Mouse (Mus musculus) ES-E14 (cell line): ENCODE measurements around the gene Pbx2. TPM values are rescaled to one million over a fixed set of nuclear protein-coding genes. Genes with fewer than 3 reads are reported as not detected.
A peak's percentile ranks its signal among the peaks of the same experiment; 100 is the strongest.

Source experiments
- DNase-seq: peaks from one replicate; pipeline ENCODE4 v3.0.0-alpha.2; 2013; ENCODE audit warnings: low read depth, low spot score
- H3K27ac ChIP-seq: 2 replicates; pipeline ENCODE4 v1.5.1; 2012; ENCODE audit warnings: low read depth, mild to moderate bottlenecking, low read length, moderate library complexity, mixed read lengths; ENCODE audit not compliant: poor library complexity, insufficient read depth, severe bottlenecking
- H3K36me3 ChIP-seq: 2 replicates; pipeline ENCODE4 v1.6.1; 2012; ENCODE audit warnings: mild to moderate bottlenecking, low read length, moderate library complexity, mixed read lengths; ENCODE audit not compliant: control insufficient read depth, poor library complexity, insufficient read depth, severe bottlenecking
- H3K4me1 ChIP-seq, 2 experiments: fragments of 150-350 bp in 1 of 2; sonication (generic) in 1 of 2; 2 replicates each; pipeline ENCODE4 v1.6.1; 2012; ENCODE audit warnings: low read length in 2 of 2, mild to moderate bottlenecking in 1 of 2, mixed read lengths in 1 of 2; ENCODE audit not compliant: control insufficient read depth in 2 of 2, insufficient read depth in 2 of 2, poor library complexity in 1 of 2
- H3K4me3 ChIP-seq, 2 experiments: fragments of 150-350 bp in 1 of 2; sonication (generic) in 1 of 2; 2 replicates each; pipeline ENCODE4 v1.5.1; 2012; ENCODE audit warnings: low read length in 2 of 2, low read depth in 1 of 2, mild to moderate bottlenecking in 1 of 2, mixed read lengths in 1 of 2; ENCODE audit not compliant: insufficient read depth in 1 of 2, poor library complexity in 1 of 2, severe bottlenecking in 1 of 2
- H3K9ac ChIP-seq: 2 replicates; pipeline ENCODE4 v1.6.1; 2012; ENCODE audit warnings: low read depth, mild to moderate bottlenecking, low read length, mixed read lengths; ENCODE audit not compliant: poor library complexity, insufficient read depth, severe bottlenecking
- H3K9me3 ChIP-seq: fragments of 150-350 bp; sonication (generic); 2 replicates; pipeline ENCODE4 v1.6.1; 2012; ENCODE audit warnings: low read depth, mild to moderate bottlenecking, low read length; ENCODE audit not compliant: control insufficient read depth, insufficient read depth
- CHD2 ChIP-seq: IDR thresholded peaks from 2 replicates; pipeline ENCODE4 v1.6.1; 2014; ENCODE audit warnings: mild to moderate bottlenecking, low read depth, low read length, inconsistent platforms
- HCFC1 ChIP-seq: IDR thresholded peaks from 2 replicates; pipeline ENCODE4 v1.6.1; 2012; ENCODE audit warnings: low read length, inconsistent platforms, borderline replicate concordance; ENCODE audit not compliant: insufficient read depth
- MAFK ChIP-seq: IDR thresholded peaks from 2 replicates; pipeline ENCODE4 v1.6.1; 2014; ENCODE audit warnings: mild to moderate bottlenecking, low read depth, low read length, inconsistent platforms; ENCODE audit not compliant: insufficient read depth
- ZC3H11A ChIP-seq: IDR thresholded peaks from 2 replicates; pipeline ENCODE4 v1.6.1; 2012; ENCODE audit warnings: low read depth, mild to moderate bottlenecking, inconsistent platforms, low read length, borderline replicate concordance
- ZNF384 ChIP-seq: IDR thresholded peaks from 2 replicates; pipeline ENCODE4 v1.6.1; 2012; ENCODE audit warnings: low read depth, low read length, inconsistent platforms
- in situ Hi-C, 2 experiments: fragments of 600-800 bp; cut with MboI; formaldehyde crosslinking; loops; one replicate each; pipeline ENCODE4 v1.15.1; 2025; ENCODE audit warnings: low sequenced_read_pairs in 2 of 2, inconsistent platforms in 1 of 2; ENCODE audit not compliant: unreplicated experiment in 2 of 2
- total RNA-seq: library from RNA; depleted of rRNA; stranded (reverse); fragments of 300-350 nt; gene quantifications from 2 replicates; pipeline ENCODE4 v1.2.3, GENCODE M21; 2012

The Pbx2 gene
- total RNA-seq, 1 experiment: 47.2 TPM

DNA sequence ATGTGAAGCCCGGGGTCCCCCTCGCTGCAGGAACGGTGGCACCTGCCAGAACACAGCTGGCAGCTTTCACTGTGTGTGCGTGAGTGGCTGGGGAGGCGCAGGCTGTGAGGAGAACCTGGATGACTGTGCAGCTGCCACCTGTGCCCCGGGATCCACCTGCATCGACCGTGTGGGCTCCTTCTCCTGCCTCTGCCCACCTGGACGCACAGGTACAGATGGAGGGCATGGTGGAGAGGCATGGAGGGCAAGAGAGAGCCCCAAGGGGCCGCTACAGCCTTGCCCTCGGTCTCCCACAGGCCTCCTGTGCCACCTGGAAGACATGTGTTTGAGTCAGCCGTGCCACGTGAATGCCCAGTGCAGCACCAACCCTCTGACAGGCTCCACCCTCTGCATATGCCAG, 22.6 kb upstream of the Pbx2 start:
- no peak overlapping the region for H3K9ac ChIP-seq
- H3K9me3 ChIP-seq: no peaks in the 10 kb centered on the region
- in situ Hi-C loops: no loop called here
- peaks cover 5 to 17% of the 10 kb centered on the region in 2 experiments; a peak in 3 of 4 replicates for H3K4me1 ChIP-seq
- no peak for DNase-seq
- TF ChIP-seq ZC3H11A (no peak), HCFC1 (no peak), ZNF384 (no peak), CHD2 (no peak), MAFK (no peak)
- H3K27ac ChIP-seq: no peak overlapping the region
- H3K36me3 ChIP-seq: peaks cover 2% of the 10 kb centered on the region; the same call in 1 of the 2 replicates
- no peak overlapping the region for H3K4me3 ChIP-seq

DNA sequence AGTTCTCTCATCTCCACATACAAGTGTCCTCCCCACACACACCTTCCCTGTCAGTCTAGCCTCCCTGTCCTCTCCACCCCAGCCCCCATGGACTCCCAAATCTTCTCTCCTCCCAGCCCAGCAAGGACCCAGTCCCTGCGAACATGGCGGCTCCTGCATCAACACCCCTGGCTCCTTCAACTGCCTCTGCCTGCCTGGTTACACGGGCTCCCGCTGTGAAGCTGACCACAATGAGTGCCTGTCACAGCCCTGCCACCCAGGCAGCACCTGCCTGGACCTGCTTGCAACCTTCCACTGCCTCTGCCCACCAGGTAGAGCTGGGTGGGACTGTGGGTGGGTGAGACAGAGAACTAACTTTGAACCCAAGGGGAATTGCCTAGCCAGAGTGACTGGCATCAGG, 21.1 kb upstream of the Pbx2 start:
- no peak overlapping the region for H3K27ac ChIP-seq
- no peaks in the 10 kb centered on the region for H3K9me3 ChIP-seq
- no peak for DNase-seq
- H3K9ac ChIP-seq: no peak overlapping the region; the same call in 1 of the 2 replicates
- H3K36me3 ChIP-seq: peaks cover 2% of the 10 kb centered on the region; the same call in 1 of the 2 replicates
- in situ Hi-C loops: no loop called here
- peaks cover 2 to 11% of the 10 kb centered on the region in 2 experiments; a peak in 1 of 4 replicates for H3K4me1 ChIP-seq
- no peak overlapping the region for H3K4me3 ChIP-seq
- TF ChIP-seq ZC3H11A (no peak), CHD2 (no peak), ZNF384 (no peak), MAFK (no peak), HCFC1 (no peak)

- Histone ChIP-seq H3K36me3 (no peaks in the 10 kb centered on the region; the same call in 1 of the 2 replicates), H3K9ac (peak overlapping the region; percentile 29; the same call in 1 of the 2 replicates), H3K4me1 (peaks cover 1 to 13% of the 10 kb centered on the region in 2 experiments; a peak in 2 of 4 replicates), H3K9me3 (no peaks in the 10 kb centered on the region), H3K4me3 (peak overlapping the region; percentile 25 to 27; a peak in 2 of 4 replicates), H3K27ac (no peak overlapping the region)
- TF ChIP-seq HCFC1 (no peak), ZC3H11A (0 out of 2 replicates have a peak, but pooled peaks have one; percentile 31)
- no peak for DNase-seq
- in situ Hi-C loops: no loop called here
These were observed 19.2 kb upstream of the Pbx2 start for GRCm38 (mm10) chr17:34571875-34572274.

- no peaks in the 10 kb centered on the region; the same call in 1 of the 2 replicates for H3K36me3 ChIP-seq
- in situ Hi-C loops: no loop called here
- peak overlapping the region; percentile 29; the same call in 1 of the 2 replicates for H3K9ac ChIP-seq
- H3K27ac ChIP-seq: no peak overlapping the region
- H3K4me3 ChIP-seq: peak overlapping the region; percentile 25 to 27; a peak in 2 of 4 replicates
- peaks cover 0 to 11% of the 10 kb centered on the region in 2 experiments; a peak in 2 of 4 replicates for H3K4me1 ChIP-seq
- no peak for DNase-seq
- TF ChIP-seq CHD2: no peak
- TF ChIP-seq MAFK: no peak
- no peak for TF ChIP-seq HCFC1
- TF ChIP-seq ZC3H11A: no peak
- no peak for TF ChIP-seq ZNF384
- no peaks in the 10 kb centered on the region for H3K9me3 ChIP-seq
These were observed 18.7 kb upstream of the Pbx2 start for GRCm38 (mm10) chr17:34572361-34572760.

- Histone ChIP-seq H3K4me3 (no peak overlapping the region), H3K4me1 (peaks cover 0 to 11% of the 10 kb centered on the region in 2 experiments; a peak in 2 of 4 replicates), H3K9ac (no peak overlapping the region), H3K9me3 (no peaks in the 10 kb centered on the region), H3K36me3 (no peaks in the 10 kb centered on the region), H3K27ac (no peak overlapping the region)
- in situ Hi-C loops: no loop called here
- DNase-seq: no peak
- no peak for TF ChIP-seq ZC3H11A
These were observed 14.5 kb upstream of the Pbx2 start for GRCm38 (mm10) chr17:34576577-34576976.
